Mouse (Mus musculus) G1E (cell line): ENCODE measurements around the gene Lsr.

Experiments used
- CTCF ChIP-seq: IDR thresholded peaks from 2 replicates; pipeline ENCODE4 v1.5.1; 2012; ENCODE audit warnings: low read depth, low read length, inconsistent platforms, mixed read lengths
- GATA1 ChIP-seq: IDR thresholded peaks from 2 replicates; pipeline ENCODE4 v1.6.1; 2012; ENCODE audit warnings: borderline replicate concordance, low read length, inconsistent platforms, mixed read lengths
- GATA2 ChIP-seq: IDR thresholded peaks from 2 replicates; pipeline ENCODE4 v1.6.1; 2012; ENCODE audit warnings: low read depth, low read length, inconsistent platforms, borderline replicate concordance
- POLR2AphosphoS5 ChIP-seq: IDR thresholded peaks from 2 replicates; pipeline ENCODE4 v1.6.1; 2012; ENCODE audit warnings: low read depth, low read length, inconsistent platforms; ENCODE audit not compliant: insufficient replicate concordance
- TAL1 ChIP-seq: conservative IDR thresholded peaks from 2 replicates; pipeline ENCODE4 v1.6.1; 2012; ENCODE audit warnings: low read depth, low read length, inconsistent platforms, mixed read lengths

DNA sequence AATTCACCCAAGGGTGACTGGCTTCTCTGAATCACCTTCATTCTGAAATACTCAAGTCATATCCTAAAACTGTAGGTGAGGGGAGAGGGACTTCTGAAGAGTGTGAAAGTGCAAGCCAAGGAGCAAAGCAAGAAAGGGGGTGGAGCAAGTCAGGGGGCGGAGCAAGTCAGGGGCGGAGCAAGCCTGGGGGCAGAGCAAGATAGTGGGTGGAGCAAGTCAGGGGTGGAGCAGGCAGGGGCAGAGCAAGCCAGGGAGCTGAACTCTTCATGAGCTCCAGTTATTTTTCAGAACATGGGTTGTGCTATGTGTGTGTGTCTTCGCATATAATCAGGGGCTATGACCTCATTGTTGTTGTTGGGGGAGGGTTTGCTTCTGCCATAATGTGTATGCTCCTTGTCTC lies 53.0 kb downstream of the Lsr start:
- TF ChIP-seq CTCF (no peak), TAL1 (no peak), GATA1 (no peak), GATA2 (no peak), POLR2AphosphoS5 (no peak)
